Mouse (Mus musculus) liver, embryonic 14.5 days (tissue): ENCODE data around the gene Xpot. TPM values are rescaled to one million over a fixed set of nuclear protein-coding genes. Genes with fewer than 3 reads are reported as not detected.

Experiments used
- ATAC-seq: fragments of 200-750 bp; cut with Nextera tagmentation; 2 replicates; pipeline ENCODE4 v1.8.0; 2017; ENCODE audit warnings: moderate number of reproducible peaks, mild to moderate bottlenecking, moderate library complexity; ENCODE audit not compliant: insufficient read depth
- DNase-seq, 3 experiments: peaks; one replicate each; pipeline ENCODE4 v3.0.0-alpha.2; 2012 to 2013; ENCODE audit warnings: low read depth in 3 of 3, low spot score in 3 of 3
- H3K27ac ChIP-seq: fragments of 300-500 bp; sonication (generic); 2 replicates; pipeline ENCODE4 v1.5.1; 2014; ENCODE audit warnings: moderate library complexity, mild to moderate bottlenecking, control low read depth, inconsistent platforms
- H3K27me3 ChIP-seq: fragments of 300-500 bp; sonication (generic); 2 replicates; pipeline ENCODE4 v1.6.1; 2014; ENCODE audit warnings: mild to moderate bottlenecking, low read length, moderate library complexity; ENCODE audit not compliant: control insufficient read depth, insufficient read depth
- H3K36me3 ChIP-seq: fragments of 300-500 bp; sonication (generic); replicated peaks from 2 replicates; pipeline ENCODE4 v1.6.1; 2014; ENCODE audit warnings: low read depth; ENCODE audit not compliant: control insufficient read depth, insufficient read depth
- H3K4me1 ChIP-seq, 2 experiments: fragments of 200-500 bp in 1 of 2; fragments of 300-500 bp in 1 of 2; sonication (generic) in 1 of 2; replicated peaks; 2 replicates each; pipeline ENCODE4 v1.6.1; 2012 to 2014; ENCODE audit warnings: antibody characterized with exemption in 1 of 2, inconsistent platforms in 1 of 2, low read length in 1 of 2; ENCODE audit not compliant: control insufficient read depth in 2 of 2, insufficient read depth in 2 of 2
- H3K4me2 ChIP-seq: fragments of 300-500 bp; sonication (generic); 2 replicates; pipeline ENCODE4 v1.6.1; 2014; ENCODE audit warnings: low read depth, mild to moderate bottlenecking, control low read depth, moderate library complexity
- H3K4me3 ChIP-seq, 2 experiments: fragments of 200-500 bp in 1 of 2; fragments of 300-500 bp in 1 of 2; sonication (generic) in 1 of 2; 2 replicates each; pipeline ENCODE4 v1.5.1; 2012 to 2014; ENCODE audit warnings: low read depth in 2 of 2, low read length in 2 of 2, mild to moderate bottlenecking in 2 of 2, control low read depth in 1 of 2, inconsistent platforms in 1 of 2, moderate library complexity in 1 of 2; ENCODE audit not compliant: insufficient read depth in 1 of 2
- H3K9ac ChIP-seq: fragments of 300-500 bp; sonication (generic); replicated peaks from 2 replicates; pipeline ENCODE4 v1.6.1; 2014; ENCODE audit warnings: mild to moderate bottlenecking, control low read depth, moderate library complexity
- H3K9me3 ChIP-seq: fragments of 300-500 bp; sonication (generic); 2 replicates; pipeline ENCODE4 v1.6.1; 2016; ENCODE audit warnings: low read length, mixed read lengths; ENCODE audit not compliant: control insufficient read depth
- CTCF ChIP-seq: IDR thresholded peaks from 2 replicates; pipeline ENCODE4 v1.5.1; 2016; ENCODE audit warnings: antibody characterized with exemption, low read depth, control low read depth
- EP300 ChIP-seq: IDR thresholded peaks from 2 replicates; pipeline ENCODE4 v1.6.1; 2016; ENCODE audit warnings: antibody characterized with exemption, low read depth
- WGBS: fragments of 180-500 bp; shearing (Covaris S2); extraction: QIAGEN DNeasy Blood & Tissue Kit; methylation state at CpG from one replicate; pipeline ENCODE4 v1.1.7; 2014; ENCODE audit not compliant: insufficient replicate concordance; 5-methylcytosine and 5-hydroxymethylcytosine counted together
- microRNA-seq: library from miRNA; unstranded; fragments of <30 nt; microRNA quantifications from one replicate; pipeline ENCODE4, GENCODE M21; 2016
- polyA plus RNA-seq, 2 experiments: library from polyadenylated mRNA; depleted of rRNA in 1 of 2; stranded (reverse) in 1 of 2; unstranded in 1 of 2; fragments of >200 nt; fragmentation: Nextera tagmentation in 1 of 2; extraction: Ambion mirVana in 1 of 2; gene quantifications; 2 replicates each; pipeline versions ENCODE4 v1.2.1 to v1.2.3; 2012 to 2014

Xpot gene
- polyA plus RNA-seq, 2 experiments = 26.2 to 40.3 TPM

GRCm38 (mm10) chr10:121542156-121542555, 84.0 kb downstream of the Xpot start:
- whole genome bisulfite sequencing = 79% methylated on average over 3 of the region's 3 CpGs
- no peak overlapping the region for H3K9ac ChIP-seq
- H3K36me3 ChIP-seq = peaks cover 6% of the 10 kb centered on the region
- no peak overlapping the region for H3K27ac ChIP-seq
- H3K4me2 ChIP-seq = no peak overlapping the region
- H3K9me3 ChIP-seq = no peaks in the 10 kb centered on the region
- no peaks in the 10 kb centered on the region; a peak in 1 of 4 replicates for H3K4me1 ChIP-seq
- H3K4me3 ChIP-seq = no peak overlapping the region
- ATAC-seq = no peak
- TF ChIP-seq CTCF = no peak
- TF ChIP-seq EP300 = no peak
- H3K27me3 ChIP-seq = no peaks in the 10 kb centered on the region
- DNase-seq = no peak

Small RNA genes within 50 kb of the gene (microRNA-seq; reads per million reads assigned to microRNA genes)
- not detected for gene Gm24330

Other genes starting within 250 kb of the Xpot start
- 5.7 and 8.6 TPM in 2 replicates for gene Rassf3, start 150.0 kb downstream of the Xpot start, polyA plus RNA-seq (2012; rRNA removed)
- gene Rassf3, start 150.0 kb downstream of the Xpot start, polyA plus RNA-seq (2014; fragmentation: Nextera tagmentation; extraction: Ambion mirVana) = 7.9 and 10.8 TPM in 2 replicates
- gene Tbk1, start 39.5 kb downstream of the Xpot start, polyA plus RNA-seq (2012; rRNA removed) = 6.6 and 13.6 TPM in 2 replicates
- gene Tbk1, start 39.5 kb downstream of the Xpot start, polyA plus RNA-seq (2014; fragmentation: Nextera tagmentation; extraction: Ambion mirVana) = 17.1 and 18.0 TPM in 2 replicates
- gene D930020B18Rik, start 15.3 kb upstream of the Xpot start, polyA plus RNA-seq (2012; rRNA removed) = not detected in 2 replicates
- 0.04 TPM in 1 of 2 replicates, not detected in the other for gene D930020B18Rik, start 15.3 kb upstream of the Xpot start, polyA plus RNA-seq (2014; fragmentation: Nextera tagmentation; extraction: Ambion mirVana)
- 1.9 and 2.3 TPM in 2 replicates for gene BC048403, start 113.6 kb upstream of the Xpot start, polyA plus RNA-seq (2012; rRNA removed)
- gene BC048403, start 113.6 kb upstream of the Xpot start, polyA plus RNA-seq (2014; fragmentation: Nextera tagmentation; extraction: Ambion mirVana) = 1.8 TPM in 2 replicates